Mouse (Mus musculus): ENCODE measurements around the gene Tgfbr3. TPM values are rescaled to one million over a fixed set of nuclear protein-coding genes. Genes with fewer than 3 reads are reported as not detected.

Gene Tgfbr3
- polyA plus RNA-seq, 1 experiment from 2014 or later = 24.4 TPM

GRCm38 (mm10) chr5:107165271-107165670 is 124.2 kb downstream of the Tgfbr3 start:
- DNase-seq (ENCODE audit: low spot score) (no peak), ATAC-seq (replicated peaks; ENCODE audit: low FRiP score, low TSS enrichment, low read depth) (no peak)
- peaks cover 38% of the 10 kb centered on the region for H3K4me1 ChIP-seq (replicated peaks; ENCODE audit: control insufficient read depth, insufficient read depth, low read length)
- no peaks in the 10 kb centered on the region for H3K36me3 ChIP-seq (ENCODE audit: control insufficient read depth, insufficient read depth, low read length)
- no peak overlapping the region for H3K4me2 ChIP-seq (ENCODE audit: low read length)
- no peak overlapping the region for H3K27ac ChIP-seq (ENCODE audit: low read depth)
- no peak overlapping the region for H3K4me3 ChIP-seq (ENCODE audit: low read depth, low read length)
- WGBS = 87% methylated on average over 5 of the region's 5 CpGs
- no peaks in the 10 kb centered on the region for H3K9me3 ChIP-seq (ENCODE audit: control insufficient read depth, low read length)
- no peak overlapping the region for H3K9ac ChIP-seq (ENCODE audit: low read length)
- no peaks in the 10 kb centered on the region for H3K27me3 ChIP-seq (replicated peaks; ENCODE audit: control insufficient read depth, insufficient read depth, low read length)

GRCm38 (mm10) chr5:107164856-107165255 is 124.6 kb downstream of the Tgfbr3 start:
- Histone ChIP-seq H3K4me3 (ENCODE audit: low read depth, low read length) (no peak overlapping the region), H3K4me2 (ENCODE audit: low read length) (no peak overlapping the region), H3K27me3 (replicated peaks; ENCODE audit: control insufficient read depth, insufficient read depth, low read length) (no peaks in the 10 kb centered on the region), H3K36me3 (ENCODE audit: control insufficient read depth, insufficient read depth, low read length) (no peaks in the 10 kb centered on the region), H3K9me3 (ENCODE audit: control insufficient read depth, low read length) (no peaks in the 10 kb centered on the region), H3K9ac (ENCODE audit: low read length) (no peak overlapping the region), H3K27ac (ENCODE audit: low read depth) (no peak overlapping the region), H3K4me1 (replicated peaks; ENCODE audit: control insufficient read depth, insufficient read depth, low read length) (peaks cover 40% of the 10 kb centered on the region)
- no peak for ATAC-seq (replicated peaks; ENCODE audit: low FRiP score, low TSS enrichment, low read depth)
- WGBS = 84% methylated on average over 4 of the region's 4 CpGs
- DNase-seq (ENCODE audit: low spot score) = no peak

GRCm38 (mm10) chr5:107164146-107164545 is 125.3 kb downstream of the Tgfbr3 start:
- no peaks in the 10 kb centered on the region for H3K27me3 ChIP-seq (replicated peaks; ENCODE audit: control insufficient read depth, insufficient read depth, low read length)
- no peak for ATAC-seq (replicated peaks; ENCODE audit: low FRiP score, low TSS enrichment, low read depth)
- 47% methylated on average over 4 of the region's 4 CpGs for WGBS
- H3K4me3 ChIP-seq (ENCODE audit: low read depth, low read length) = no peak overlapping the region
- peaks cover 42% of the 10 kb centered on the region for H3K4me1 ChIP-seq (replicated peaks; ENCODE audit: control insufficient read depth, insufficient read depth, low read length)
- H3K4me2 ChIP-seq (ENCODE audit: low read length) = no peak overlapping the region
- H3K9me3 ChIP-seq (ENCODE audit: control insufficient read depth, low read length) = no peaks in the 10 kb centered on the region
- DNase-seq (ENCODE audit: low spot score) = no peak
- no peak overlapping the region for H3K27ac ChIP-seq (ENCODE audit: low read depth)
- H3K9ac ChIP-seq (ENCODE audit: low read length) = no peak overlapping the region
- H3K36me3 ChIP-seq (ENCODE audit: control insufficient read depth, insufficient read depth, low read length) = no peaks in the 10 kb centered on the region

- ATAC-seq (replicated peaks; ENCODE audit: low FRiP score, low TSS enrichment, low read depth) = no peak
- H3K4me1 ChIP-seq (replicated peaks; ENCODE audit: control insufficient read depth, insufficient read depth, low read length) = peaks cover 40% of the 10 kb centered on the region
Observed at GRCm38 (mm10) chr5:107163336-107163735, 126.1 kb downstream of the Tgfbr3 start.

GRCm38 (mm10) chr5:107162812-107163211 is 126.6 kb downstream of the Tgfbr3 start:
- no peak overlapping the region for H3K4me3 ChIP-seq (ENCODE audit: low read depth, low read length)
- H3K27me3 ChIP-seq (replicated peaks; ENCODE audit: control insufficient read depth, insufficient read depth, low read length) = no peaks in the 10 kb centered on the region
- ATAC-seq (replicated peaks; ENCODE audit: low FRiP score, low TSS enrichment, low read depth) = no peak
- H3K9ac ChIP-seq (ENCODE audit: low read length) = no peak overlapping the region
- no peak overlapping the region for H3K4me2 ChIP-seq (ENCODE audit: low read length)
- DNase-seq (ENCODE audit: low spot score) = no peak
- H3K9me3 ChIP-seq (ENCODE audit: control insufficient read depth, low read length) = no peaks in the 10 kb centered on the region
- WGBS = 82% methylated on average over 6 of the region's 6 CpGs
- no peaks in the 10 kb centered on the region for H3K36me3 ChIP-seq (ENCODE audit: control insufficient read depth, insufficient read depth, low read length)
- H3K4me1 ChIP-seq (replicated peaks; ENCODE audit: control insufficient read depth, insufficient read depth, low read length) = peaks cover 35% of the 10 kb centered on the region
- no peak overlapping the region for H3K27ac ChIP-seq (ENCODE audit: low read depth)

More at GRCm38 (mm10) chr5:107163336-107163735, 126.1 kb downstream of the Tgfbr3 start:
- no peaks in the 10 kb centered on the region for H3K36me3 ChIP-seq (ENCODE audit: control insufficient read depth, insufficient read depth, low read length)
- H3K27ac ChIP-seq (ENCODE audit: low read depth) = no peak overlapping the region
- H3K4me2 ChIP-seq (ENCODE audit: low read length) = no peak overlapping the region
- no peak overlapping the region for H3K4me3 ChIP-seq (ENCODE audit: low read depth, low read length)
- no peaks in the 10 kb centered on the region for H3K27me3 ChIP-seq (replicated peaks; ENCODE audit: control insufficient read depth, insufficient read depth, low read length)
- no peak overlapping the region for H3K9ac ChIP-seq (ENCODE audit: low read length)
- H3K9me3 ChIP-seq (ENCODE audit: control insufficient read depth, low read length) = no peaks in the 10 kb centered on the region
- no peak for DNase-seq (ENCODE audit: low spot score)

GRCm38 (mm10) chr5:107162319-107162718 is 127.1 kb downstream of the Tgfbr3 start:
- Histone ChIP-seq H3K36me3 (ENCODE audit: control insufficient read depth, insufficient read depth, low read length) (no peaks in the 10 kb centered on the region), H3K9ac (ENCODE audit: low read length) (no peak overlapping the region), H3K27ac (ENCODE audit: low read depth) (no peak overlapping the region), H3K4me2 (ENCODE audit: low read length) (no peak overlapping the region), H3K4me1 (replicated peaks; ENCODE audit: control insufficient read depth, insufficient read depth, low read length) (peaks cover 34% of the 10 kb centered on the region), H3K4me3 (ENCODE audit: low read depth, low read length) (no peak overlapping the region), H3K27me3 (replicated peaks; ENCODE audit: control insufficient read depth, insufficient read depth, low read length) (no peaks in the 10 kb centered on the region), H3K9me3 (ENCODE audit: control insufficient read depth, low read length) (no peaks in the 10 kb centered on the region)
- no peak for ATAC-seq (replicated peaks; ENCODE audit: low FRiP score, low TSS enrichment, low read depth)
- WGBS = 86% methylated on average over 4 of the region's 4 CpGs
- no peak for DNase-seq (ENCODE audit: low spot score)

GRCm38 (mm10) chr5:107159914-107160890 is 129.2 kb downstream of the Tgfbr3 start:
- 75% methylated on average over 8 of the region's 8 CpGs for WGBS
- Histone ChIP-seq H3K9ac (ENCODE audit: low read length) (no peak overlapping the region), H3K4me2 (ENCODE audit: low read length) (no peak overlapping the region), H3K9me3 (ENCODE audit: control insufficient read depth, low read length) (no peaks in the 10 kb centered on the region), H3K4me1 (replicated peaks; ENCODE audit: control insufficient read depth, insufficient read depth, low read length) (peaks cover 25% of the 10 kb centered on the region), H3K36me3 (ENCODE audit: control insufficient read depth, insufficient read depth, low read length) (no peaks in the 10 kb centered on the region), H3K27ac (ENCODE audit: low read depth) (no peak overlapping the region), H3K27me3 (replicated peaks; ENCODE audit: control insufficient read depth, insufficient read depth, low read length) (no peaks in the 10 kb centered on the region), H3K4me3 (ENCODE audit: low read depth, low read length) (no peak overlapping the region)
- DNase-seq (ENCODE audit: low spot score) (no peak), ATAC-seq (replicated peaks; ENCODE audit: low FRiP score, low TSS enrichment, low read depth) (no peak)

GRCm38 (mm10) chr5:107158531-107159178 is 130.8 kb downstream of the Tgfbr3 start:
- Histone ChIP-seq H3K27ac (ENCODE audit: low read depth) (no peak overlapping the region), H3K36me3 (ENCODE audit: control insufficient read depth, insufficient read depth, low read length) (peaks cover 4% of the 10 kb centered on the region)

More at GRCm38 (mm10) chr5:107158531-107159178, 130.8 kb downstream of the Tgfbr3 start:
- ATAC-seq (replicated peaks; ENCODE audit: low FRiP score, low TSS enrichment, low read depth) (no peak), DNase-seq (ENCODE audit: low spot score) (no peak)
- Histone ChIP-seq H3K27me3 (replicated peaks; ENCODE audit: control insufficient read depth, insufficient read depth, low read length) (no peaks in the 10 kb centered on the region), H3K9ac (ENCODE audit: low read length) (no peak overlapping the region), H3K4me2 (ENCODE audit: low read length) (no peak overlapping the region), H3K4me1 (replicated peaks; ENCODE audit: control insufficient read depth, insufficient read depth, low read length) (peaks cover 17% of the 10 kb centered on the region), H3K4me3 (ENCODE audit: low read depth, low read length) (no peak overlapping the region), H3K9me3 (ENCODE audit: control insufficient read depth, low read length) (no peaks in the 10 kb centered on the region)
- 89% methylated on average over 7 of the region's 7 CpGs for WGBS
